Mouse (Mus musculus) urinary bladder, adult 2 months (tissue): ENCODE results near the gene Slit1. TPM values are rescaled to one million over a fixed set of nuclear protein-coding genes. Genes with fewer than 3 reads are reported as not detected.

ENCODE experiments used
- DNase-seq: peaks from one replicate; pipeline ENCODE4 v3.0.0; 2022; ENCODE audit warnings: low spot score
- polyA plus RNA-seq: library from polyadenylated mRNA; depleted of rRNA; stranded (reverse); fragments of >200 nt; gene quantifications from 2 replicates; pipeline ENCODE4 v1.2.3, GENCODE M21; 2012

Gene Slit1
- polyA plus RNA-seq, 1 experiment, result 0.15 TPM

DNA sequence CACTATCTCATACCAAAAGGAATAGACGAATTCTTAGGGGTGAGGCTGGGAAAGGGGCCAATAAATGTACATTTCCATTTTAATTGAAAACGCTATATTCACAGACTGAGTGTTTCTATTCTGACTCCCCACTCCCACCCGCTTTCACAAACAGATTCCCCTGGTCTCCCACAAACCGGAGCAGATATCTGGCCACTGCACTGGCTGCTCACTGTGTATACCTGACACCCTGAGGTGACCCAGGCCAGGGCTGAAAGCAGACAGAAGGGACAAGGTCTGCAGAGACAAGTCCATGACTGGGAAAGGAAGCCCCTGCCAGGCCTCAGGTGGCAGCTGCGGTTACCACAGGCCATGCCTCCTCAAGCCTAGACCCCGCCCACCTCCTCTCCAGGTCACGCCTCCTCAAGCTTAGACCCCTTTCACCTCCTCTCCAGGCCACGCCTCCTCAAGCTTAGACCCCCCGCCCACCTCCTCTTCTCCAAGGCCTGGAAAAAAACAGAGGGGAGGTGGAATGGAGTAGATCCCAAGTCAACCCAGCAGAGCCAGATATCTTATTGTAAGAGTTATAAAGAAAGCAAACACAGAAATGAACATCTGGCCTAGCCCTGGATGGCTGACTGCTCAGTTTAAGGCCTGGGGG, 18.5 kb downstream of the Slit1 start:
- DNase-seq, result no peak

DNA sequence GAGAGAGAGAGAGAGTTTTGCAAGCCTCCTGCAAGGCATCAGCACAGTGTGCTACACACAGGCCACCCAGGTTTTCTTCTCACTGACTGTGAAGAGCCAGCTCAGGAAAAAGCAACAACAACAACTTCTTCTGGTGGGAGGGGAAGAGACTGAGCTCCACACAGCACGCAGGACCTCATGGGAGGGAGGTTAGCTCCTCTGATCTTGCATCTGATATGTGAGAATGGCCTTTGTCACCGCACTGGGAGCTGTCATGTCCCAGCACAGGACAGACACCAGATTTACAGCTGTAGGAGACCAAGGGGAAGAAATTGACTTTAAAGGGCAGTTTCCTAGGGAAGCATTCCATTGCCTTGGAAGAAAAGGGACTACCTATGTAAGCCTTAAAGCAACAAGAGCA, 20.1 kb downstream of the Slit1 start:
- DNase-seq, result no peak

DNA sequence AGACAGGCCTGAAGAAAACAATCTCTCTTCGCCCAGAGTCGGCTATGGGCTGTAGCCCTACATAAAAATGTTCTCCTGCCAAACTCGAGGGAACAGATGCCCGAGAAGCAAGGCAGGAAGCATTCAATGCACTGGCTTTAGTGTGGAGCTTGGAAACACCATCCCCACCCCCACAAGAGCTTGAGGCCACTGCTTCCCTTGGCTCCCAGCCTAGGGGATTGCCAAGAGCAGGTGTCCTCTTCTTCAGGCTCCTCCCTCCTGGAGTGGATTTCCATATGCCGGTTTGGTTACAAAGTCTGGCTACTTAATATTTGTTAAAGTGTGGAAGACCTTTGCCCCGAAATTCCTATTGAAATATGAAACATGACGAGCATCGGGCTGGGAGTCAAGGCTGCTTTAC, 24.0 kb downstream of the Slit1 start:
- DNase-seq, result no peak

DNA sequence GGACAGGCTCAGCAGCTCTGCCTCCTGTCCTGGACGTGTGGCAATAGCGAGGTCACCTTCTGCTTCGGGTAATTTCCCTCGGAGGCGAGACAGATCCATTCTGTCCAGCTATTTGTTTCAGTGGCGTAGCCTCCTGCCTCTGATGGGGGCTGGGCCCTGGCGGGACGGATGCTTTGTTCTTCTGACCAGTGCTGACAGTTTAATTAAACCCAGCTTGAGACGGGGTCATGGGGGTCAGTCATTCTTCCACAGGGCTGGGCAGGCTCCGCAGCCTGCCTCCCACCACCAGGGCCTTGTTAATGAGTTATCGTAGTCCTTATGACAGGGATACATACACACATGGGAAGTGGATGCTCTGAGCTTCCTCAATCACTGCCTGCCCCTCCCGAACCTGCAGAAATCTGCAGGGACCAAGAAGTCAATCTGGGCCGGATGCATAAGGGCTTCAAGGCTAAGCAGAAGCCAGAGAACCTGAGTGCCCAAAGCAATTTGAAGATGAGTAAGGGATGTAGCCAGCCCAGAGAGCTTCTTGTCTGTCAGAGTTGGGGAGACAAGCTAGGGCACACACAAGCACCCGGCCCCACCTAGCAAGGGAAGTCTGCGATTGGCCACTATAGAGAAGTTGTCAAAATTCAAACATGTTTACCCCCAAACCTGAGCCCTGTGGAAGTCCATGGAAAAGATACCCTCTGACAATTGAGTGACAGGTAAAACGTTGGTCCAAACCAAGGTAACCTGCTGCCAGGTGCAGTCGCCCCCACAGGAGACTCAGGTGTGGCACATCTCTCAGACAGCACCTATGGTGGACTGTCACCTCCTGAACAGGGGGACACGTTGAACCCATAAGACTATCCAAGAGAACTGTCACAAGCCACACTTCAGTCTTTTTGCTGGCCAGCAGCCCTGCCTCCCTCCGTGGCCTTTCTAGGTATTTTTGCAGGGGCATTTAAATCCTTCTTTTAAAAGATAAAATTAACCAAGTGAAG, 26.9 kb downstream of the Slit1 start:
- DNase-seq, result no peak

DNA sequence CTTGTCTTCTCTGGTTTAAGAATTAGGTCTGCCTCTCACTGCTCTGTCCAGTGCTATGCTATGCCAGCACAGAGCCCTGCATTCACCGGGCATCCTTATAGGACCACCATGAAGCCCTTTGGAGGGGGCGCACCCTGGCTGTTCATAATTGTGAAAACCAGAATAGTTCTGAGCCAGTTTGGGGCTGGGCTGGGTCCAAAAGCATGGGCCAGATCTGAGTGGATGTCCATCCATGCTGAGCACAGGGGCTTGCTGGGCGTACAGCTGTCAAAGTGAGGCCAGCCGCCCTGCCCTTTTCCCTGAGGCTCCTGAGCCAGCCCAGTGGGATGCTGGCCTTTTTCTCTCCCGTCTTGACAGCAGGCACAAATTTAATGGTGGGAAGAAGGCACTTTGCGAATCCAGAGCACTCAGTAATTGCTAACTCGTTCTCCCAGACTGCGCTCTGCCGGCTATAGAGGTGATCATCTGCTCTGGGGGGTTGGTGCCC, 29.0 kb downstream of the Slit1 start:
- no peak for DNase-seq

DNA sequence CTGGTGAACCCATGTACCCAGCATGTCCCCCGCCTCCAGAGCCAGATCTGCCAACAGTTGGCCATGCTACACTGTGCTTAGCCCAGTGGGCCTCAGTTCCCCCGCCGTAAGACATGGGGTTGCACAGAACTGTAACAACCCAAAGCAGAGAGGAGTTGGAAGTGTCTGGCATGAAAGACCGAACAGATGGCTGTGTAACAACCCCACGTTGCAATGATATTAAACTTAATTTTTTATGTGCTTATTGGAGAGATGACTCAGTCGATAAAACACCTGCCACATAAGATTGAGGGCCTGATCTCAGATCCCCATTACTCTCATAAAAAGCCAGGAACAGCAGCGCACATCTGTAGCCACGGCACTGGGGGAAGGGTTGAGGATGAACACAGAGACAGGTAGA, 30.6 kb downstream of the Slit1 start:
- DNase-seq, result no peak

DNA sequence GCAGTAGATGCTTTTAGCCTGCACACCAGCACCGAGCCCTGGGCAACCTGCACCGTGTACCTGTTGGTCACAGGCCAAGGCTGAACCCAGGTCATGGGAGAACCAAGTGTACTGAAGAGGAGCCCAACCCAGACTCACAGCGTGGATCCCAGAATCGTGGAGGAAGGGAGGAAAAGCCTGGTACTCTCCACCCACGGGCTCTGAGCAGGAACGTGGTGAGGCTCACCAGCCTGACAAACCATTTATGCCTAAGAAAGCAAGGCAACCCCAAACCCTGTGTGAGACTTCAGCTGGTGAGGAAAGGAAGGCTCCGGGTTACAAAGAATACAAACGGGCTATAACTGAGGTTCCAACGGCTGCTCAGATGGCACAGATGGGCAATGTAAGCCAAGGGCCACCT, 31.8 kb downstream of the Slit1 start:
- no peak for DNase-seq

DNA sequence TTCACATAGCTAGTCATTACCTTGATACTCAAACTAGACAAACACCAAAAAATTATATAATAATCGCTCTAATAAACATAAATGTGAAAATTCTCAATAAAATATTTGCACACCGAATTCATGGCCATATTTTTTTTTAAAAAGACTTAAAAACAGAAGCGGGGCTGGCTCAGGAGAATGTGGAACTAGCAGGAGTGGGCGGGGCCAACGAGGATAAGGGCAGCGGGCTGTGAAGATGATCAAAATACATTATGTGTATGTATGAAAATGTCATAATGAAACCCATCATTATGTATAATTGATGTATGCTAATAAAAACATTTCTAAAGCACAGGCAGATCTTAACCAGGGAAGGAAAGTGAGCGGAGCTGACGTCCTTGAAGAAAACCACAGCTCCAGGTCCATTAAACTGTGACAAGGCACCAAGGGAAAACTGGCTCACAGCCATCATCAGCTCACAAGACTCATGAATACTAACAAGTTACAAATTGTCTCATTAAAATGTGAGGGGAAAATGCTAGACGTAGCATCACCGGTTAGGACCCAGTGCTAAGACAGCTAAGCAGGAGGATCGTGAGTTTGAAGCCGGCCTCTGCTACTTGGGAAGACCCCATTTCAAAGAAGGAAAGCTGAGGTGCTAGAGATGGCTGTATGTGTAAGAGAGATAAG, 33.8 kb downstream of the Slit1 start:
- DNase-seq, result no peak

DNA sequence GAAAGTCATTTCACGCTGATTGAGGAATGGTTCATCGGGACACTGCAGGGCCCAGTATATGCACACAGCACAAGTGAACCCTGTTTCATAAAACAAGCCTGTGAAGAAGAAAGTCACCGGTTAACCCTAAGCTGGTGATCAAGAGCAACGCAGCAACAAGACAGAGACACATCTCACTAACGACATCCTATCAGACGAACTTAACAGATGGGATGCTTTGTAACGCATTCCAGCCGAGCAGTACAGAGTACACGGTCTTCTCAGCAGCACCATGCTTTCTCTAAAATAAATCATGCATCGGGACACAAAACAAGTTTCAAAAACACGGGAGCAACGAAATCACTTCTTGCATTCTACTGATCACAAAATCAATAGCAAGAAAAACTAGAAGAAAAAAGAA, 35.6 kb downstream of the Slit1 start:
- DNase-seq, result no peak

DNA sequence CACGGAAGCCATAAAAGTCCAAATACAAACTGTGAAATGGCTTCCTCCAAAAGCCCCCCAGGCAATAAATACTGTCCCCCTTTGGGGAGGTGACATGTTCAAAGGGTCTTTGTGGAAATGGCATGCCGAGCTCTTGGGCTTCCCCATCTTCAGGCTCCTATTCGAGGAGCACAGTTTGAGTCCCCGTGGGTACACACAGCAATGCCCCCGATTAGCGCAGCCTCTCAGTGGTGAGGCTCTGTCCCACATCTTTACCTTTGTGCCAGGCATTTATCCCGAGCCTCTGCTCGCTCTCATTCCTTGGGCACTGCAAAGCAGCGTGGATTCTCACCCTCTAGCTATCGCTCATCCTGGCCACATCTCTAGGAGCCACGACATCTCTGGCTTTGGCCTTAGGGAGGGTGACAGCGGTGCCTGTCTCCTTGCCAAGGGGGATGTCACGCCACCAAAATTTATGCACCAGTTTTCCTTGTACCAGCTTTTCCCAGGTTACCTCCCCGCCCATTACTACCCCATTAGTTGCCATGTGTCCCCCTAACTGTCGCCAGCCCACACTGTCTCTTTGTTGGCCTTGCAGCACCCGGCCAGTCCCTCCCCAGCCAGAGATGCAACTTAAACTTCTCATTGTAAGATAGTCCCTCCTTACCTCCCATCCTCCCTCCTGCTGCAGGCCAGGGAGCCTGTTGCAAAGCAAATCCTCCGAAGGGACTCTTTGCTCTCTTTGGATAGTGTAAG, 37.2 kb downstream of the Slit1 start:
- no peak for DNase-seq

DNA sequence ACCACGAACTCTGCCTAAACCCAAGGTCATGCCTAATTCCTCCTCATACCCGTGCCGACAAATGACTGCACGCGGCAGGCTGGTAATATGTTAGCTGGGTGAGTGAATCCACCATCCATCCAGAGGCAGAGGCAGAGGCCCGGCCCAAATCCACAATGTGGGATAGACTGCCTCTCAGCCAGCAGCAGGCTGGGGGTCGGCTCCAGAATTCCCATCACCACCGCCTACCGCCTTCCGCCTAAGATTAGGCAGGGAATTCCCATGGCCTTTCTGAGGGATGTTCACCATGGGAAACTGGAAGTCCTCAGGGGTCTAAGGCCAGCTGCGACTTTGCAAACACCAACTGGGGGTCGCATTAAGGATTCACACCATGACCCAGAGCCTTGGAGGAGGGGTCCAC, 38.0 kb downstream of the Slit1 start:
- DNase-seq, result no peak

DNA sequence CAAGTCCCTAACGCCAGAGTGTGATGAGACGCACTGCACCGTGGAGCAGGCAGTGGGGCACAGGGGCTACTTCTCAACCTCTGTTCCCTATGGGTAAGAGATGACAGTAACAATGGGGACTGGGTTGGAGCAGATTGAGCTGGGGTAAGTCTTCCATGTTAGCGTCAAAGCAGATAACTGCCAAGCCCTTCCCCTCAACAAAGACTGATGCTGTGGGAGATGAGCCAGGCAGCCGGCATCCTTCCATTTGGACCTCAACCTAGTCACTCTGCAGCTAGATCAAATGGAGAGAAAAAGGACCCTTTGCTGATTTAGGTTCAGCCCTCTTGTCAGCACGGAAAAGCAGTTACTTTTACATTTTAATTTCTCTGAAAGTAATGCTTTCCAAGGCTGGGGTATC, 40.8 kb downstream of the Slit1 start:
- no peak for DNase-seq

DNA sequence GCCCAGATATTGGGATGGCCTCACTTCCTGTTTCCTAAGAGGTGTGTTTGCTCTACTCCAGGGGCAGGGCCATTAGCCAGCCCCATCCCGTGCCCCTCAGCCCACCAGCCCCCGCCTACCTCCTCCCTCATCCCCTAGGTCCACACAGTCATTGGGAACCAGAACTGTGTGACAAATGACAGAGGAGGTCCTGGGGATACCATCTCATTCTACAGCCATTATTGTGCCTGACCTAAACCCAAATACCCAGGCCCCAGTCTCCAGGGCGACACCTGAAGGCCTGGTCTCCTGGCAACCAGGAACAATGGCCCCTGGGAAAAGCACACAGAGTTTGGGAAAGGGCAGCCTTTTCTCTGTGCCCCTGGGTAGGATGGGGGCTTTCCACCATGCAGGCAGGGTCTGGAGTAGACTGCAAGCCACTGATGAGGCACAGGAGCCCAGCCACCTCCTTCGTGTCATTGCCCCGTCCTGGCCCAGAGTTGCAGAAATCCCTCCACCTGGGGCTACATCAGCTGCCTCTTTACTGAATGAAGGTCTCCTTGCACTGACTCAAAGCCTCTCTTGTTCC, 44.5 kb downstream of the Slit1 start:
- no peak for DNase-seq

DNA sequence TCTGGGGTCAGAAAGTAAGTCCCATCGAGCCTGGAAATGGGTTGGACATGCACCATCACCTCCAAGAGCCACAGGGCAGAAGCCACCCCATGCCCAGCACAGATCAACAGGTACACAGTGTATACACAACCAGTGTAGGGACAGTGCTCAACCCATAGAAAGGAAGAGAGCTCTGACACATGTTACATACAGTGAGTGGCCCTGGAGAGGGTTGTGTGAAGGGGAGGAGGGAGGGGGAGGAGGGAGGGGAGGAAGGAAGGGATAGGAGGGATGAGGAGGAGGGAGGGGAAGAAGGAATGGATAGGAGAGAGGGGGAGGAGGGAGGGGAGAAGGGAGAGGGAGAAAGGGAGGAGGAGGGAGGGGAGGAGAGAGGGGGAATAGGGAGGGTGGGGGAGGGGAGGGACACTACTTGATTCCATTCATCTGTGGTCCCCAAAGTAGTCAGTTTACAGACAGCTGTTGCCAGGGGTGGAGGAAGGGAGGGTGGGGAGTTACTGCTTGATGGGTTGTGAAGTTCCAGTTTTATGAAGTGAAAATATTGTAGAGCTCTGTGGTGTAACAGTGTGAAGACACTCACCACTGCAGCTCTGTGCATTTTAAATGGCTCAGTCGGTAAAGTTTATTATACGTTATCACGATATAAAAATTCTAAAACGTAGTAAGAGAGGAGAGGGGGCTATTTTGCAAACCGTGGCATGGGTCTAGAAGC, 45.5 kb downstream of the Slit1 start:
- DNase-seq, result no peak

DNA sequence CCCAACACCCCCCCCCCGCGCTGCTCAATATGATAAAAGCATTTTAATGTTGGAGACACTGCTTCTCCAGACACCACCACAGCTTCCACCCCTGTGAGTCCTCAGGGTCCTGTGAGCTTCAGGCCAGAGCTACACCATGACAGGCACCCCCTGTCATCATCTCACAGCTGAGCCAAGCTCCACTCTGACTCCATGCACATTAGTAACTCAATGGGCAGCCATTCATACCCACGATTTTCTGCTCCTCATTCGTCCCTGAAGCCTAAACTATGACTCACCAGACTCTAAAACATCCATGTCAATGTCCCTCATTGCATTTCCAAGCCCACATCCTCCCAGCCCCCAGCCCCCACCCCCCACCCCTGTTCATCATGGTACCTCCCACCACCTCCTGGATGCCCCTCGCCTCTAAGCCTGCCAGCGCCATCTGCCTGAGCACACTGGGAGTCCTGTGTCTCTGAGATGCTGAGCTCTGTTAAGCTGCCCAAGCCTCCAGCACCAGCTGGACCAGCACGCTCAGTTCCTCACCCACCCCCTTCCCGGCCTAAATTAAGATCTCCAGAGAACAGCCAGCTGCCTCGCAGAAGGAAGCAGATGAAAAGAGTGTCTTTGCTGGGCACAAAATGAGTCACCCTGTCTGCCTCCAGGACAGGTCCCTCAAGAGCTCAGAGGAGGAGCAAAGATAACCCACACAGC, 46.2 kb downstream of the Slit1 start:
- DNase-seq, result no peak

DNA sequence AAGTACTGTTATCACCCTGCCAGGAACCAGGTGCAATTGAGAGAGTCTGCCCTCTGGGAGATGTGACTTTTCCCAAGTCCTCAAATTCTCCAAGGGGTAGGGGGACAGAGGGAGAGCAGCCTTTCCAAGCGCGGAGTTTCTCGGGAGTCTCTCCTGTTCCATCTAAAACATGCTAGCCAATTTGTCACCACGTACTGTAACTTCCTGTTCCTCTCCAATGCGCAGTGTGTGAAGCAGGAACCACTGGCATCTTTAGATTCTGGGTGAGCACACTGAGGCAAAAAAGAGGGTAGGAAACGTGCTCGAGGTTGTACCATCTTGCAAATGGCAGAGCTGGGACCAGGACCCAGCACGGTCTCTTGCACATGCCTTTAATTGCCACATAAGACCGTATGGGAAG, 47.0 kb downstream of the Slit1 start:
- no peak for DNase-seq

DNA sequence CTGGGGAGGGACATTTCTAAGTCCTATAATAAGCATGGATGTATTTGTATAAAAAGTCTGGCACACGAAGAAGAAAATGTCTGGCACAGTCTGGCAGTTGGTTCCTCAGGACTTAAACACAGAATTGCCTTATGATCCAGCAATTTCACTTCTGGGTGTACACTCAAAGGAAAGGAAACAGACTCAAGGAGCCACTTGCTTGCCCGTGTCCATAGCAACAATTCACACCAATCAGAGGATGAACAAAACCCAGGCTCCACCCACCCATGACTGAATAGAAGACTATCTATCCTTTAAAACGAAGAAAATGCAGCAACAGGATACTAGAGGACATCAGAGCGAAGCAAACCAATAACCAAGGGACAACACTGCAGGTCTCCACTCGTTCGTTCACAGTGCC, 48.4 kb downstream of the Slit1 start:
- DNase-seq, result no peak

DNA sequence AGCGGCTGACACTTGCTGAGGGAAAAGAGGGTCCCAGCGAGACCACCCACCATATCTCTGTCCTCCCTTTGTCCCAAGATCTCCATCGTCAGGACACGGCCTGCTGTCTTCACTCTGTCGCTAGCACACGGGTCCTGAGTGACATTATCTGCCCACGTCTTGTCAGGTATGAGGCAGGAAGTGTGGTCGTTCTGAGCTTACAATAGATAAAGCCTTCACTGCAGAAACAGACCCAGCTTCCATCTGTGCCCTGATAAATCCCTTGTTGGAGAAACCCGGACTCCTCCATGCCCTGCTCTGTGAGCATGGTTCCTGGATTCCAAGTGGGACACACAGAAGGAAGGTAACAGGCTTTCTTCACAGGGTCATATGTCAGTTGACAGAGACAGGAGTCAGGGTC, 48.9 kb downstream of the Slit1 start:
- DNase-seq, result no peak

DNA sequence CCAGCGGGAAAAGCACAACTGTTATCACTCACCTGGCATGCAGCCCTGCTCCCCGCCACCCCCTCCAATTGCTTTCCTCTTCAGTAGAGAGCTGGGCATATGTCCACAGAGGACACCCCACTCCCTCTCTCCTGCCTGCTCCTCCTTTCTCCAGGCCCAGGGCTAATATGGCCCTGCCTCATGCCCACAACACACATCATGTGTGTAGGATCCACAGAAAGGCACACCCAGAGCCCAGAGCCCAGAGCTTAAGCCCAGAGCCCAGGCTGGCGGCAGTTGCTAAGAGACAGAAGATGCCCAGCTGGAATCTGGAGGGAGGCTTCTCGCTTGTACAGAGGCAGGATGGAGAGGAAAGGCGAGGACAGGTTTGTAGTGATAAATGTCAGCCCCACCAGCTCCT, 49.7 kb downstream of the Slit1 start:
- no peak for DNase-seq

DNA sequence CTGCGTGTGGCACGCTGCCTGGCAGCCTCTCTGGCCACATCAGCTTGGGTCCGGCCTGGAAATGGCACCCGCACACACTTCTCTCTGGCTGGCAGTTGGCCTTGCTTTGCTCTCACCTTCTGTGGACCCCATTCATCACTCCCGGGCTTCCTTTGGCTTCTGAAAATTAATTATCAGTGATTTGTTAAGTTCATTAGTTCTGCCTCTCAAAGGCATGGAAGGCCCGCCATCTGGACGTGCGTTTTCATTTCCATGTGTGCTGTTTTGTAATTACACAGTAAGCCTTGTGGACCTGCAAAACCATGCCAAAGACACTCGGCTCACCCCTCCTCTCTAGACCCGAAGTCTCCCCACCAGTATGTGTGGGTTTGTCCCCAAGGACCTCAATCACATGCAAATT, 53.4 kb downstream of the Slit1 start:
- DNase-seq, result no peak
